Mouse (Mus musculus) thymus, postnatal 36 days (tissue): ENCODE results near the gene Pdzd2.

Experiments
- DNase-seq, 2 experiments: peaks; one replicate each; pipeline ENCODE4 v3.0.0; 2022; ENCODE audit warnings: mixed read lengths in 2 of 2

Gene Pdzd2

GRCm38 (mm10) chr15:12739277-12740247 is at the start of gene Pdzd2:
Pdzd2 (minus strand) TSS chr15:12739924.
- peak; percentile 18 to 46 for DNase-seq

GRCm38 (mm10) chr15:12789406-12789867 is 49.7 kb upstream of the Pdzd2 start:
- DNase-seq, result no peak

GRCm38 (mm10) chr15:12788536-12788935 is 48.8 kb upstream of the Pdzd2 start:
- DNase-seq, result no peak

- DNase-seq, result no peak
Observed at GRCm38 (mm10) chr15:12781729-12782326, 42.1 kb upstream of the Pdzd2 start.

GRCm38 (mm10) chr15:12781296-12781695 is 41.6 kb upstream of the Pdzd2 start:
- no peak for DNase-seq

- DNase-seq, result no peak
Observed at GRCm38 (mm10) chr15:12774149-12774753, 34.5 kb upstream of the Pdzd2 start.

- DNase-seq, result no peak
Observed at GRCm38 (mm10) chr15:12770958-12771357, 31.2 kb upstream of the Pdzd2 start.

- DNase-seq, result no peak
Observed at GRCm38 (mm10) chr15:12766848-12767247, 27.1 kb upstream of the Pdzd2 start.

GRCm38 (mm10) chr15:12763147-12763546 is 23.4 kb upstream of the Pdzd2 start:
- DNase-seq, result no peak

- DNase-seq, result no peak
Observed at GRCm38 (mm10) chr15:12762258-12762913, 22.7 kb upstream of the Pdzd2 start.

GRCm38 (mm10) chr15:12760747-12761146 is 21.0 kb upstream of the Pdzd2 start:
- no peak for DNase-seq

GRCm38 (mm10) chr15:12758461-12758860 is 18.7 kb upstream of the Pdzd2 start:
- DNase-seq, result no peak

- DNase-seq, result no peak
Observed at GRCm38 (mm10) chr15:12757757-12758156, 18.0 kb upstream of the Pdzd2 start.

- DNase-seq, result no peak
Observed at GRCm38 (mm10) chr15:12753201-12753600, 13.5 kb upstream of the Pdzd2 start.

GRCm38 (mm10) chr15:12750963-12751362 is 11.2 kb upstream of the Pdzd2 start:
- no peak for DNase-seq

GRCm38 (mm10) chr15:12749549-12750301 is 10.0 kb upstream of the Pdzd2 start:
- no peak for DNase-seq

GRCm38 (mm10) chr15:12742117-12742906 is 2.6 kb upstream of the Pdzd2 start:
- DNase-seq, result no peak

GRCm38 (mm10) chr15:12738301-12739093 is 1.2 kb downstream of the Pdzd2 start:
- DNase-seq, result no peak

- no peak for DNase-seq
Observed at GRCm38 (mm10) chr15:12735208-12735607, 4.5 kb downstream of the Pdzd2 start.

- DNase-seq, result no peak
Observed at GRCm38 (mm10) chr15:12734221-12734620, 5.5 kb downstream of the Pdzd2 start.
